Mouse (Mus musculus) ES-E14 (cell line): ENCODE measurements around the gene Icam1. TPM values are rescaled to one million over a fixed set of nuclear protein-coding genes. Genes with fewer than 3 reads are reported as not detected.
A peak's percentile ranks its signal among the peaks of the same experiment; 100 is the strongest.

ENCODE experiments used
- DNase-seq: peaks from one replicate; pipeline ENCODE4 v3.0.0-alpha.2; 2013; ENCODE audit warnings: low read depth, low spot score
- H3K27ac ChIP-seq: 2 replicates; pipeline ENCODE4 v1.5.1; 2012; ENCODE audit warnings: low read depth, mild to moderate bottlenecking, low read length, moderate library complexity, mixed read lengths; ENCODE audit not compliant: poor library complexity, insufficient read depth, severe bottlenecking
- H3K36me3 ChIP-seq: 2 replicates; pipeline ENCODE4 v1.6.1; 2012; ENCODE audit warnings: mild to moderate bottlenecking, low read length, moderate library complexity, mixed read lengths; ENCODE audit not compliant: control insufficient read depth, poor library complexity, insufficient read depth, severe bottlenecking
- H3K4me1 ChIP-seq, 2 experiments: fragments of 150-350 bp in 1 of 2; sonication (generic) in 1 of 2; 2 replicates each; pipeline ENCODE4 v1.6.1; 2012; ENCODE audit warnings: low read length in 2 of 2, mild to moderate bottlenecking in 1 of 2, mixed read lengths in 1 of 2; ENCODE audit not compliant: control insufficient read depth in 2 of 2, insufficient read depth in 2 of 2, poor library complexity in 1 of 2
- H3K4me3 ChIP-seq, 2 experiments: fragments of 150-350 bp in 1 of 2; sonication (generic) in 1 of 2; 2 replicates each; pipeline ENCODE4 v1.5.1; 2012; ENCODE audit warnings: low read length in 2 of 2, low read depth in 1 of 2, mild to moderate bottlenecking in 1 of 2, mixed read lengths in 1 of 2; ENCODE audit not compliant: insufficient read depth in 1 of 2, poor library complexity in 1 of 2, severe bottlenecking in 1 of 2
- H3K9ac ChIP-seq: 2 replicates; pipeline ENCODE4 v1.6.1; 2012; ENCODE audit warnings: low read depth, mild to moderate bottlenecking, low read length, mixed read lengths; ENCODE audit not compliant: poor library complexity, insufficient read depth, severe bottlenecking
- H3K9me3 ChIP-seq: fragments of 150-350 bp; sonication (generic); 2 replicates; pipeline ENCODE4 v1.6.1; 2012; ENCODE audit warnings: low read depth, mild to moderate bottlenecking, low read length; ENCODE audit not compliant: control insufficient read depth, insufficient read depth
- CHD2 ChIP-seq: IDR thresholded peaks from 2 replicates; pipeline ENCODE4 v1.6.1; 2014; ENCODE audit warnings: mild to moderate bottlenecking, low read depth, low read length, inconsistent platforms
- HCFC1 ChIP-seq: IDR thresholded peaks from 2 replicates; pipeline ENCODE4 v1.6.1; 2012; ENCODE audit warnings: low read length, inconsistent platforms, borderline replicate concordance; ENCODE audit not compliant: insufficient read depth
- MAFK ChIP-seq: IDR thresholded peaks from 2 replicates; pipeline ENCODE4 v1.6.1; 2014; ENCODE audit warnings: mild to moderate bottlenecking, low read depth, low read length, inconsistent platforms; ENCODE audit not compliant: insufficient read depth
- ZC3H11A ChIP-seq: IDR thresholded peaks from 2 replicates; pipeline ENCODE4 v1.6.1; 2012; ENCODE audit warnings: low read depth, mild to moderate bottlenecking, inconsistent platforms, low read length, borderline replicate concordance
- ZNF384 ChIP-seq: IDR thresholded peaks from 2 replicates; pipeline ENCODE4 v1.6.1; 2012; ENCODE audit warnings: low read depth, low read length, inconsistent platforms
- in situ Hi-C, 2 experiments: fragments of 600-800 bp; cut with MboI; formaldehyde crosslinking; loops; one replicate each; pipeline ENCODE4 v1.15.1; 2025; ENCODE audit warnings: low sequenced_read_pairs in 2 of 2, inconsistent platforms in 1 of 2; ENCODE audit not compliant: unreplicated experiment in 2 of 2
- total RNA-seq: library from RNA; depleted of rRNA; stranded (reverse); fragments of 300-350 nt; gene quantifications from 2 replicates; pipeline ENCODE4 v1.2.3, GENCODE M21; 2012

Icam1 gene
- total RNA-seq, 1 experiment: 153 TPM

DNA sequence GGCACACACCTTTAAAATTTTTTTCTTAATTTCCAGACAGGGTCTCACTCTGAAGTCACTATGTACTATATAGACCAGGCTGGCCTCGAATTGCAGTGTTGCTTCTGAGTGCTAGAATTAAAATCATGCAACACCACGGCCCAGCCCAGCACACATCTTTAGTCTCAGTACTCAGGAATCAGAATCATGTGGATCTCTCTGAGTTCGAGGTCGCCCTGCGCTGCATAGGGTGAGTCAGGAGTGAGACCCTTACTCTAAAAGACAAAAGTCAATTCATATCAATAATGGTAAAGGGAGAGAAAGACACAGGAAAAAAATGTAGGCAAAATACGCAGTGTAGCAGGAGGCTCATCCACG is 13.5 kb upstream of the Icam1 start:
- Histone ChIP-seq H3K4me1 (peaks cover 0 to 5% of the 10 kb centered on the region in 2 experiments; a peak in 1 of 4 replicates), H3K4me3 (peak overlapping the region; percentile 86 to 95), H3K36me3 (peaks cover 12% of the 10 kb centered on the region), H3K9ac (peak overlapping the region; percentile 93), H3K27ac (peak overlapping the region; percentile 72; the same call in 1 of the 2 replicates), H3K9me3 (no peaks in the 10 kb centered on the region)
- TF ChIP-seq ZNF384: no peak
- TF ChIP-seq HCFC1: no peak
- no peak for TF ChIP-seq MAFK
- no peak for TF ChIP-seq CHD2
- no peak for TF ChIP-seq ZC3H11A
- in situ Hi-C loops: loop anchor here in 1 of 2 experiments (10.0 kb wide), 1 partner anchor 107 kb away; the partner anchor contains the start of gene Eif3g
- no peak for DNase-seq

DNA sequence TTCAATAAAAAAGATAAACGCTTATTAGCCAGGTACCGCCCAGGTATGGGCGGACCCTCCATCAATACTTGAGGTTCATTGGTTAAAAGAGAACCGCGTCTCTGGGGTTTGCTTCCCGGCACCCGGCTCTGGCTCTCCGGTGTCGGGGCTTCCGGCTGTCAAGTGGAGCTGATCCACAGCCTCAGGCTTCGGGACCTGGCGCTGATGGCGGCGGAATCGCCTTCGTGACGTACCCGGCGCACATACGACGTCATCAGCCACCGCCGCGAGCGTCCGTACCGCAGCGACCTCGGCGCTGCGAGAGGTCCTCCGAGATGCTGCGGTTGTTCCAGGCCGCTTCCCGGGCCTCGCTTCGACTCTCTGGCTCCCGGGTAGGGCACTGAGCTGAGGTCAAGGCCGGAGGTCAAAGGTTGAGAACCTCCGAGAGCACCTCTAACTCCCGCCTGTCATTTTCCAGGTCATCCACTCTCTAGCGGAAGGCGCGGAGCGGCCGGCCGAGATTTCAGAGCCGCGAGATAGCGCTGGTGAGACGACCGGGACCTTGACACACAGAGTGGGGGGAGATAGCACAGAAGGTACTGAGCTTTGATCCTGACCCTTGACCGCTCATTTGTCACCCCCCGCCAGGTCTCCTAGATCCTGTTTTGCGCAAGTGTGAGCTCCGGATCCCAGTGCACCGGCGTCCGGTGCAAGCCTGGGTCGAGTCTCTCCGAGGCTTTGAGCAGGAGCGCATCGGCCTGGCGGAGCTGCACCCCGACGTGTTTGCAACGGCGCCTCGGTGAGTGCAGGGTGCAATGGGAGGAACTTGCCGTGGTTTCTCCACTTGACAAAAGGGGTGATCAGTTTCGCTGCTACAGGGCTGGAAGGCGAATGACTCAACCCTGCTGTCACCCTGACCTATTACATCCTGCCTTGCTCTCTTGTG is 12.9 kb upstream of the Icam1 start, which contains the start of gene Mrpl4:
Gene Mrpl4 (plus strand): TSS at position 112 of the 925 bp plus-strand sequence.
- peak; percentile 30; the same call in 1 of the 2 replicates for TF ChIP-seq CHD2
- no peak for TF ChIP-seq MAFK
- TF ChIP-seq ZC3H11A: no peak
- no peak for TF ChIP-seq ZNF384
- TF ChIP-seq HCFC1: peak; percentile 78; the same call in 1 of the 2 replicates
- peak; percentile 77 for DNase-seq
- Histone ChIP-seq H3K9ac (peak within 1 kb of the TSS; percentile 93), H3K36me3 (peaks cover 18% of the 10 kb centered on the region), H3K4me1 (peaks cover 0 to 5% of the 10 kb centered on the region in 2 experiments; a peak in 1 of 4 replicates), H3K9me3 (no peaks in the 10 kb centered on the region), H3K4me3 (peak within 1 kb of the TSS; percentile 86 to 95), H3K27ac (peak within 1 kb of the TSS; percentile 72)
- in situ Hi-C loops: loop anchor here in 1 of 2 experiments (10.0 kb wide), 1 partner anchor 108 kb away; the partner anchor contains the start of gene Eif3g

DNA sequence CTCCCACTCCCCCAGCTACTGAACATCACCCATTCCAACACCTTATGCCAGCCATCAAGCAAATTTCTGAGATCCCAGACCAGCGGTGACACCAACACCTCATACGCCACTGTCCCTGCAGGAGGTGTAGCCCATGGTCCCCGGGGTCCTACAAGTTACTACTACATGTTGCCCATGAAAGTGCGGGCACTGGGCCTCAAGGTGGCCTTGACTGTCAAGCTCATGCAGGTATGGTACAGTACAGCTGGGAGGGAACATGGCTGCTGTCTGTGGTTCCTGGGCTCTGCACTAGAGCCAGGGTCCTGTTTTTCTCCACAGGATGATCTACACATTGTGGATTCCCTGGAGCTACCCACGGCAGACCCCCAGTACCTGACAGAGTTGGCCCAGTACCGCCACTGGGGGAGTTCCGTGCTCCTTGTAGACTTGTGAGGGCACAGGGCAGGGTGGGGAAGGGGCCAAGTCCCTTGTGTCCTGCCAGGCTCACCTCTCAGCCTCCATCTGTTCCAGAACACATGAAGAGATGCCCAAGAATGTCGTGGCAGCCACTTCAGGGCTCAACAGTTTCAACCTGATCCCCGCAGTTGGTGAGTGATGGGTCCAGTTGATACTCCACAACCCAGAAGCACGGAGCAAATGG is 8.4 kb upstream of the Icam1 start:
- no peak for DNase-seq
- Histone ChIP-seq H3K9me3 (no peaks in the 10 kb centered on the region), H3K9ac (no peak overlapping the region), H3K27ac (no peak overlapping the region), H3K36me3 (peaks cover 29% of the 10 kb centered on the region), H3K4me1 (peaks cover 0 to 7% of the 10 kb centered on the region in 2 experiments; a peak in 2 of 4 replicates), H3K4me3 (no peak overlapping the region)
- TF ChIP-seq ZNF384 (no peak), ZC3H11A (no peak), MAFK (no peak), HCFC1 (no peak)
- in situ Hi-C loops: loop anchor here in 1 of 2 experiments (10.0 kb wide), 1 partner anchor 113 kb away; the partner anchor contains the start of gene Eif3g

DNA sequence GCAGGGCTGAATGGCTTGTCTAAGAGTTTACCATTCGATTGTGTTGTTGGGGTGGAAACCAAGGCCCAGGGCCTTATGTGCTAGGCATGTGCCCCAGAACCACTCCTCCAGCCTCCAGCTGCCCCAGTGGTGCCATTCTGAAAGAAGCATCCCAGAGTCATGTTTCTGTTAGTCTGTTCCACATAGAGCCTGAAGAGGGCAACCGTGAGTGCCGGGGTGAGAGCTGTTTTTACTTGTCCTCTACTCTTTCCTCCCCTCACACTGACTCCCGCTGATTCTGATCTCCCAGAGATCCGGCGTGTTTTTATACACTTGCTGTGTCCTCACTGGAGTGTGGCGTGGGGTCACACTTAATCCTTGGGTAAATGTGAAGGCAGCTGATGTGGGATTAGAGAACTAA is 7.8 kb upstream of the Icam1 start:
- H3K4me1 ChIP-seq: peaks cover 0 to 7% of the 10 kb centered on the region in 2 experiments; a peak in 1 of 4 replicates
- in situ Hi-C loops: loop anchor here in 1 of 2 experiments (10.0 kb wide), 1 partner anchor 113 kb away; the partner anchor contains the start of gene Eif3g
- TF ChIP-seq HCFC1 (no peak), MAFK (no peak), ZNF384 (no peak), ZC3H11A (no peak), CHD2 (no peak)
- H3K9me3 ChIP-seq: no peaks in the 10 kb centered on the region
- no peak for DNase-seq
- H3K36me3 ChIP-seq: peaks cover 29% of the 10 kb centered on the region
- H3K9ac ChIP-seq: no peak overlapping the region
- peak overlapping the region; percentile 18; the same call in 1 of the 2 replicates for H3K27ac ChIP-seq
- H3K4me3 ChIP-seq: no peak overlapping the region
